Mouse (Mus musculus): ENCODE data around the gene Zfp593. TPM values are rescaled to one million over a fixed set of nuclear protein-coding genes. Genes with fewer than 3 reads are reported as not detected.

The Zfp593 gene
- 16.6 and 17.3 TPM in 2 replicates for polyA plus RNA-seq (2021; fragmentation: Nextera tagmentation)
- long read RNA-seq, experiment 1, transcript Zfp593-201 (3 exons, 1,994 nt), result major isoform, 81 of 84 reads
- long read RNA-seq, experiment 1, partial matches to known transcripts, result 0 of 84 reads
- long read RNA-seq, experiment 1, other reads (novel, unspliced or antisense), result 2 of 84 reads
- long read RNA-seq, experiment 2, transcript Zfp593-201 (3 exons, 1,994 nt), result major isoform, 31 of 32 reads
- long read RNA-seq, experiment 2, partial matches to known transcripts, result 0 of 32 reads
- long read RNA-seq, experiment 2, other reads (novel, unspliced or antisense), result 1 of 32 reads

GRCm38 (mm10) chr4:134245148-134245843 lies at the start of gene Zfp593:
Zfp593 (minus strand) TSS chr4:134245592.

GRCm38 (mm10) chr4:134287575-134288025 lies 42.2 kb upstream of the Zfp593 start, which contains the start of gene Pdik1l:
Pdik1l (minus strand) TSS chr4:134287895.

GRCm38 (mm10) chr4:134253722-134254324 lies 8.4 kb upstream of the Zfp593 start, which contains the start of gene Grrp1:
Grrp1 (minus strand) TSS chr4:134254106.

GRCm38 (mm10) chr4:134246719-134247258 lies 1.4 kb upstream of the Zfp593 start, which contains the start of gene Gm30191:
Gm30191 (plus strand) TSS chr4:134246935.

GRCm38 (mm10) chr4:134243516-134244250 lies 1.7 kb downstream of the Zfp593 start, which contains the start of gene E130218I03Rik:
E130218I03Rik (plus strand) TSS chr4:134243662.

GRCm38 (mm10) chr4:134238279-134238651 lies 7.1 kb downstream of the Zfp593 start, which contains the start of gene Cnksr1:
Cnksr1 (minus strand) TSS chr4:134238399.

GRCm38 (mm10) chr4:134227194-134227593 lies 18.2 kb downstream of the Zfp593 start, which contains the start of gene Catsper4:
Catsper4 (minus strand) TSS chr4:134227383.

GRCm38 (mm10) chr4:134202904-134203303 lies 42.5 kb downstream of the Zfp593 start, which contains the start of gene Gm7534:
Gm7534 (minus strand) TSS chr4:134203004.

Other genes starting within 250 kb of the Zfp593 start
- gene Dhdds, start 244.7 kb downstream of the Zfp593 start, polyA plus RNA-seq (2021; fragmentation: Nextera tagmentation), result 39.7 and 42.1 TPM in 2 replicates
- not detected in 2 replicates for gene Lin28a, start 226.8 kb downstream of the Zfp593 start, polyA plus RNA-seq (2021; fragmentation: Nextera tagmentation)
- gene Zfp683, start 191.8 kb downstream of the Zfp593 start, polyA plus RNA-seq (2021; fragmentation: Nextera tagmentation), result not detected in 2 replicates
- gene Crybg2, start 184.8 kb downstream of the Zfp593 start, polyA plus RNA-seq (2021; fragmentation: Nextera tagmentation), result 4.6 and 8.1 TPM in 2 replicates
- 17.1 and 21.5 TPM in 2 replicates for gene Cd52, start 150.5 kb downstream of the Zfp593 start, polyA plus RNA-seq (2021; fragmentation: Nextera tagmentation)
- 11.6 and 12.2 TPM in 2 replicates for gene Ubxn11, start 143.0 kb downstream of the Zfp593 start, polyA plus RNA-seq (2021; fragmentation: Nextera tagmentation)
- 657 and 660 TPM in 2 replicates for gene Sh3bgrl3, start 116.8 kb downstream of the Zfp593 start, polyA plus RNA-seq (2021; fragmentation: Nextera tagmentation)
- gene Cep85, start 58.5 kb downstream of the Zfp593 start, polyA plus RNA-seq (2021; fragmentation: Nextera tagmentation), result 12.4 and 12.5 TPM in 2 replicates
- gene Gm7534, start 42.6 kb downstream of the Zfp593 start, polyA plus RNA-seq (2021; fragmentation: Nextera tagmentation), result not detected in 2 replicates
- not detected in 2 replicates for gene Catsper4, start 18.2 kb downstream of the Zfp593 start, polyA plus RNA-seq (2021; fragmentation: Nextera tagmentation)
- gene Cnksr1, start 7.2 kb downstream of the Zfp593 start, polyA plus RNA-seq (2021; fragmentation: Nextera tagmentation), result 0.21 TPM in 1 of 2 replicates, not detected in the other
- gene E130218I03Rik, start 1.9 kb downstream of the Zfp593 start, polyA plus RNA-seq (2021; fragmentation: Nextera tagmentation), result 0.45 and 0.63 TPM in 2 replicates
- not detected in 2 replicates for gene Gm30191, start 1.3 kb upstream of the Zfp593 start, polyA plus RNA-seq (2021; fragmentation: Nextera tagmentation)
- gene Grrp1, start 8.5 kb upstream of the Zfp593 start, polyA plus RNA-seq (2021; fragmentation: Nextera tagmentation), result 5.0 and 6.2 TPM in 2 replicates
- gene Pdik1l, start 42.3 kb upstream of the Zfp593 start, polyA plus RNA-seq (2021; fragmentation: Nextera tagmentation), result 8.8 and 12.5 TPM in 2 replicates
- 0.15 TPM in 1 of 2 replicates, not detected in the other for gene Trim63, start 69.5 kb upstream of the Zfp593 start, polyA plus RNA-seq (2021; fragmentation: Nextera tagmentation)
- 0.53 and 0.59 TPM in 2 replicates for gene Slc30a2, start 97.6 kb upstream of the Zfp593 start, polyA plus RNA-seq (2021; fragmentation: Nextera tagmentation)
- gene Extl1, start 138.3 kb upstream of the Zfp593 start, polyA plus RNA-seq (2021; fragmentation: Nextera tagmentation), result 23.0 and 23.2 TPM in 2 replicates
- 3.2 and 3.3 TPM in 2 replicates for gene Pafah2, start 150.7 kb upstream of the Zfp593 start, polyA plus RNA-seq (2021; fragmentation: Nextera tagmentation)
- 571 and 612 TPM in 2 replicates for gene Stmn1, start 222.7 kb upstream of the Zfp593 start, polyA plus RNA-seq (2021; fragmentation: Nextera tagmentation)

Data from left cerebral cortex, adult 6 months (tissue).